Mouse (Mus musculus): ENCODE measurements around the gene Mnat1. TPM values are rescaled to one million over a fixed set of nuclear protein-coding genes. Genes with fewer than 3 reads are reported as not detected.

Gene Mnat1
- polyA plus RNA-seq, 1 experiment from 2014 or later, result 19.0 TPM

DNA sequence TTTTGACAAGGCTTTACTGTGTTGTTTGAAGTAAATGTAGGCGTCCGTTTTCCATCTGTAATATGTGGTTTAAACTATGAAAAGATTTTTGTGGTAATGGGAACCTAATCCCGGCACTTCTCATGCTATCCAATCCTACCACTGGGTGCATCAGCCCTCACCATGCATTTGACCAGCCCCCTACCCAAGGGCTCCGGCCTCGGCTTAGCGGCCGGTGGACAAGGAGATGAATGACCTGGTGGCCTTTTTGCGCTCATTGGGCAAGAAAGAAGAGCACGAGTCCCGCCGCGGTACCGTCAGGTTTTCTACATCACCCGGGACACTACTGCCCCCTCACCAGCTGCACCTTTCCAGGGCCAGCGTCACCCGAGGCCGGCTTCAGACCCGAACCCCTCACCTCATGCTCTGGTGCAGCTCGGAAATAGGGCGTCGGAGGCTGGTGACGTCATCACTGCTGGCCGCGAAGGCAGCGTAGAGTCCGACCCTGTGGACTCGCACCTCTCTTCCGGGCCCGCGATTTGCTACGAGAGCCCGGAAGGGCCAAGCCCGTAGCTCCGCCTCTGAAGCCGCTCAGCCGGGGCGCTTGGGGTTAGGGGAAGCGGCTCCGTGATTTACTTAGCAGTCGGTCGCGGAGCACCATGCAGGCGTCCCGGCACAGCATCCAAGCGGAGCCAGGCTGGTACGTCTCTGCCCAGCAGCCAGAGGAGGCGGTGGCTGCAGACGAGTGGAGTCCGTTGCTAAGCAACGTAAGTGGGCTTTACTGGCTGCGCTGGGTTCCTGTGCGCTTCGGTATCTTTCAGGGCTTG, 163.0 kb downstream of the Mnat1 start, which contains the start of the genes Trmt5 and Slc38a6:
Trmt5 (minus strand) TSS at position 424 of the 806 bp plus-strand sequence.
Slc38a6 (plus strand) TSS at position 493 of the 806 bp plus-strand sequence.
- Histone ChIP-seq H3K4me1 (peaks cover 40% of the 10 kb centered on the region), H3K4me2 (peak within 1 kb of the TSS; percentile 84), H3K27ac (replicated peaks) (peak within 1 kb of the TSS; percentile 82), H3K27me3 (replicated peaks) (no peaks in the 10 kb centered on the region), H3K36me3 (peaks cover 30% of the 10 kb centered on the region), H3K4me3 (peak within 1 kb of the TSS; percentile 87), H3K9me3 (no peaks in the 10 kb centered on the region), H3K9ac (peak within 1 kb of the TSS; percentile 92)
- ATAC-seq (ENCODE audit: extremely low read depth, insufficient number of reproducible peaks, low FRiP score, low TSS enrichment), result peak; percentile 88
- under 1% methylated on average over 53 of the region's 53 CpGs for WGBS

DNA sequence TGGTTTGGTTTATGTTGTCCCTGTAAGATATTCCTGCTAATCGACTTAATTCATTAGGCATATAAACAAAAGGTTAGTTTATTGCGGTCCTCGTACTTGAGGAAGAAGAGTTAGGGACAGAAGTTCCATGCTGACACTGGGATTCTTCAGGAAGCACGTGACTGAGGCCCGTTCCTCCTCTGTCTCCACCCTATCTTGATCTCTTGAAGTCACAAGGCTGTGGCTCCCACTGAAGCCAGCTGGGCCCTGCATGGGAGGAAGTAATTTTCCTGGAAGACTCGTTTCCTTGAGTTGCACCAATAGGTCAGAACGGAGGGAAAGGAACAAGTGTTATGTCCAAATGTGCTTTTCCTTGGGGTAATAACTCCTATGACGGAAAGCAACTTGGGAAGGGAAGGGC, 164.1 kb downstream of the Mnat1 start:
- 55% methylated on average over 8 of the region's 8 CpGs for WGBS
- peaks cover 40% of the 10 kb centered on the region for H3K4me1 ChIP-seq
- no peak for ATAC-seq (ENCODE audit: extremely low read depth, insufficient number of reproducible peaks, low FRiP score, low TSS enrichment)
- H3K9me3 ChIP-seq, result no peaks in the 10 kb centered on the region
- peaks cover 27% of the 10 kb centered on the region for H3K36me3 ChIP-seq
- peak overlapping the region; percentile 92; the same call in 1 of the 2 replicates for H3K9ac ChIP-seq
- no peaks in the 10 kb centered on the region for H3K27me3 ChIP-seq (replicated peaks)
- peak overlapping the region; percentile 87 for H3K4me3 ChIP-seq
- no peak overlapping the region for H3K27ac ChIP-seq (replicated peaks)
- H3K4me2 ChIP-seq, result peak overlapping the region; percentile 84

DNA sequence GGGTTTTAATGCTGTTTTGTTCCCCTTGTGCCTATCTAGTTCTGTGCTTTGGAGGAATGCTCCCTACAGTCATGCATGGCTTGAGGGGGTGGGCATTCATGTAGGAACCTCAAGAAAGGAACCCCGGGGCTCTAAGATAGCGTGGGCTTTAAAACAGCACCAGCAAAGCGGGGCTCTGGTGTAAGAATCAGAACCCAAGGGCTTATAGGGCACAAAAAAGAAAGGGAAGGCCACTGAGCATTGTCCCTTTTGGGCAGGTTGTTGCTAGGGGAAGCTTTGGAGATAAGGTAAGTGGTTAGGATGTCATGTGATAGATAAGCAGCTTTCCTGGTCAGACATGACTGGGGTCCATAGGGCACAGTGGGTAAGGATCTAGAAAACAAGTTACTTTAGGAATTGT, 165.1 kb downstream of the Mnat1 start:
- 67% methylated on average over 3 of the region's 3 CpGs for WGBS
- Histone ChIP-seq H3K4me2 (no peak overlapping the region), H3K4me3 (no peak overlapping the region), H3K36me3 (peaks cover 25% of the 10 kb centered on the region), H3K9ac (no peak overlapping the region), H3K9me3 (no peaks in the 10 kb centered on the region), H3K27ac (replicated peaks) (no peak overlapping the region), H3K4me1 (peaks cover 37% of the 10 kb centered on the region), H3K27me3 (replicated peaks) (no peaks in the 10 kb centered on the region)
- ATAC-seq (ENCODE audit: extremely low read depth, insufficient number of reproducible peaks, low FRiP score, low TSS enrichment), result no peak

DNA sequence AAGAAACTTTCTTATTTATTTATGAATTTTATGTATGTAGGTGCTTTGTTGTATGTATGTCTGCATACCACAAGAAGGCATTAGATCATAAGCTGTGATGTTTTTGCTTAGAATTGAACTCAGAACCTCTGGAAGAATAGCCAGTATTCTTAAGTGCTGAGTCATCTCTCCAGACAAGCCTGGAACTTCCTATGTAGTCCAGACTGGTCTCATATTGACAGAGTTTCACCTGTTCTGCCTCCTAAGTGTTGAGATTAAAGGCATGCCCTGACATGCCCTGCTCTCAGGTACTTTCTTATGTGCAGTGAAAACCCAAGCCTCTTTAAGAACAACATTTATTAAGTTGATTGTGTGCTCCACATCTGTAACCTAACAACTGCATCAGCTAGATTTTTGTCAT, 171.4 kb downstream of the Mnat1 start:
- no peak for ATAC-seq (ENCODE audit: extremely low read depth, insufficient number of reproducible peaks, low FRiP score, low TSS enrichment)
- Histone ChIP-seq H3K9me3 (no peaks in the 10 kb centered on the region), H3K27me3 (replicated peaks) (no peaks in the 10 kb centered on the region), H3K9ac (no peak overlapping the region), H3K4me1 (peaks cover 5% of the 10 kb centered on the region; the same call in 1 of the 2 replicates), H3K27ac (replicated peaks) (no peak overlapping the region), H3K4me2 (no peak overlapping the region), H3K4me3 (no peak overlapping the region), H3K36me3 (peaks cover 26% of the 10 kb centered on the region)

DNA sequence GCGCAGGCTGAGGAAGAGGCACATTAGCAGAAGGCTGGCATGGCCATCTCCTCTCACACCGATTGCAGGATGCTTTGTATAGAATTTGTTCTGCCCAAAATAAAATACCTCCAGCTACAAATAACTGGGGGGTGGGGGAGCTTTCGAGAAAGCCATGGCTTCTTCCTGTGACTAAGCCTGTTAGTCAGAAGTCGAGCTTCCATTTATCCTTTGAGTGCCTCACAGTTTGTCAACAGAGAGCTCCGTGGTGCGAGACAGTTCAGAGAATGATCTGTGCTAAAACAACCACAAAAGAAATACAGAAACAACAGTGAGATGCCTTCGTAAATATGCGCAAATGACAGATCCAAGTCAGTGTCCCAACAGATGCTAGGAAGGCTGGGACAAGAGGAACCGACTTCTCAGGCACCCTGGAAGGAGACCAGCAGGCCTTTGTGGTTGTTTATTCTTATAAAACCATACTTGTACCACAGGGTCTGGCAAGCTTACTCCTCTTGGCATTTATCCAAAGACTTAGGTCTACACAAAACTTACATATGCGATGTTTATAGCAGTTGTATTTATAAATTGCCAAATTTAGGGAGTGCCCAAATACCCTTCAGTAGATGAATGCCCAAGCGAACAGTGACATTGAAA, 172.1 kb downstream of the Mnat1 start:
- Histone ChIP-seq H3K9me3 (no peaks in the 10 kb centered on the region), H3K27ac (replicated peaks) (no peak overlapping the region), H3K4me1 (peaks cover 5% of the 10 kb centered on the region; the same call in 1 of the 2 replicates), H3K4me3 (no peak overlapping the region), H3K4me2 (no peak overlapping the region), H3K36me3 (peaks cover 33% of the 10 kb centered on the region), H3K27me3 (replicated peaks) (no peaks in the 10 kb centered on the region), H3K9ac (no peak overlapping the region)
- WGBS, result 75% methylated on average over 11 of the region's 11 CpGs
- no peak for ATAC-seq (ENCODE audit: extremely low read depth, insufficient number of reproducible peaks, low FRiP score, low TSS enrichment)

DNA sequence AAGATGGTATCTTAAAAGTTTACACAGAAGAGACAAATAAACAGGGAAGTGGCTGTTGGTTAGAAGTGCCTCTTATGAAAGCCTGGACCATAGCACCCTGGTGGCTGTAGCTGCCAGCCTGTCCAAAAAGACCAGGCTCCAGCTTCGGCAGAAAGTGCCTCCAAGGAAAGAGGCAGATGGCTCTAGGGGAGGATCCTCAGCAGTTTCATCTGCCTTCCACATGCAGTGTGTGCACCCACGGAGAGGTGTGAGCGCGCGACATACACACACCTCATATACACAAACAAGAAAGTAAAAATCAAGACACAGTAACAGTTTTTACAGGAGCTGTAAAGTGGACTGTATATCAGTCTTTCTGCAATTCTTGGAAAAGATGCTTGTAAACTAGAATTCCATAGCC, 175.1 kb downstream of the Mnat1 start:
- Histone ChIP-seq H3K36me3 (peaks cover 22% of the 10 kb centered on the region; the same call in 1 of the 2 replicates), H3K9me3 (no peaks in the 10 kb centered on the region), H3K27ac (replicated peaks) (no peak overlapping the region), H3K4me1 (peaks cover 5% of the 10 kb centered on the region; the same call in 1 of the 2 replicates), H3K4me2 (no peak overlapping the region), H3K27me3 (replicated peaks) (no peaks in the 10 kb centered on the region), H3K9ac (no peak overlapping the region), H3K4me3 (no peak overlapping the region)
- WGBS, result 90% methylated on average over 5 of the region's 5 CpGs
- ATAC-seq (ENCODE audit: extremely low read depth, insufficient number of reproducible peaks, low FRiP score, low TSS enrichment), result no peak

DNA sequence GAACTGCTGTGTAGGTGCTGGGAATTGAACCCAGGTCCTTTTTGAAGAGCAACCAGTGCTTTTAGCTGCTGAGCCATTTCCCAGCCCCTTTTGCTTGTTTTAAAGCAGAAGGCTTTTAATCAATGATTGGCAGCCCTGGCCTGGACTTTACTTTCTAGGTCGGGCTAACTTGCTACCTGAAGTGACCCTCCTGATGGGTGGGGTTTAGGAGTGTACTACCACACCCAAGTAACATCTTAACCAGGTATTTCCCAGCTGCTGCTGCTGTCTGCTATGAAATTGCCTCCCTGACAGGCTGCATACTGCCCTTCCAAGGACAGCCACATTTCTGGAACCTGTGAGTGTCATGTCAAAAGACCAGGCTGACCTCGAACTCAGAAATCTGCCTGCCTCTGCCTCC, 177.0 kb downstream of the Mnat1 start:
- no peak overlapping the region for H3K27ac ChIP-seq (replicated peaks)
- peaks cover 5% of the 10 kb centered on the region; the same call in 1 of the 2 replicates for H3K4me1 ChIP-seq
- no peak overlapping the region for H3K4me2 ChIP-seq
- no peaks in the 10 kb centered on the region for H3K9me3 ChIP-seq
- WGBS, result 75% methylated on average over 2 of the region's 2 CpGs
- H3K27me3 ChIP-seq (replicated peaks), result no peaks in the 10 kb centered on the region
- H3K4me3 ChIP-seq, result no peak overlapping the region
- no peak for ATAC-seq (ENCODE audit: extremely low read depth, insufficient number of reproducible peaks, low FRiP score, low TSS enrichment)
- peaks cover 7% of the 10 kb centered on the region; the same call in 1 of the 2 replicates for H3K36me3 ChIP-seq
- H3K9ac ChIP-seq, result no peak overlapping the region

DNA sequence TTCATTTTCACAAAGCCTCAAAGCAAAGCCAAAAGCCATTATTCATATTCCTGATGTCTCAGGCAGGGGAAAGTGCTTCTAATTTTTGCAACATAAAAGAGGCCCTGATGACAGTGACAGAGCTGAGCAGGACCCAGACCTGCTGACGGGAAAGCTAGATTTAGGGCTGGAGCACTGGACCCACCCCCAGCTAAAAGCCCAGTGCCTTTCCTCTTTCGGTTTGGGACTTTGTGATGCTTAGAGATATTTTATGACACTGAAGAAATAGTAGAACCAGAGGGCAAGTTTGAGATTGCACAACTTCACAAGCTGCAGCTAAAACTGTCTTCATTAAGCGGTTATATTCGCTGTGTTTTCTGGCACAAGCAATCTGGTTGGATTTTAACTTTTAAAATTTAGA, 181.1 kb downstream of the Mnat1 start:
- no peak overlapping the region for H3K9ac ChIP-seq
- H3K9me3 ChIP-seq, result no peaks in the 10 kb centered on the region
- H3K27ac ChIP-seq (replicated peaks), result no peak overlapping the region
- no peak overlapping the region for H3K4me2 ChIP-seq
- peaks cover 7% of the 10 kb centered on the region for H3K36me3 ChIP-seq
- H3K27me3 ChIP-seq (replicated peaks), result no peaks in the 10 kb centered on the region
- H3K4me1 ChIP-seq, result no peaks in the 10 kb centered on the region
- ATAC-seq (ENCODE audit: extremely low read depth, insufficient number of reproducible peaks, low FRiP score, low TSS enrichment), result no peak
- WGBS, result 75% methylated on average over 4 of the region's 4 CpGs
- H3K4me3 ChIP-seq, result no peak overlapping the region

DNA sequence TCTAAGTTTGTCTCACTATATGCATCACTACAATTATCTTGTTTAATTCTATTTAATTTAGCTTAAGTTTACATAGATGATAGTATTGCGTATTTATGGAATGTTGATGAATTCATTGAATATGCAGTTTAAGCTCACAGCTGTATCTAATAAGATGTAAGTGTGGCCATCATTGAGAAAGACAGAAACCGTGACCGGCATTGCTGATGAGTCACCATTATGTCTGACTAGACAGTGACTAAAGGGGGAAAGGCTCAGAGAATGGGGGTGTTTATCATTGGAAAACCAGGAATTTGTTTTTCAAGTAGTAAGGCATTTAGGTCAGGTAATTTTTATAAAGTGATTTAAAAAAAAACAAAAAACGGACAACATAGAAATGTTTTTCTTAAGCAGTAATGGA, 184.2 kb downstream of the Mnat1 start:
- Histone ChIP-seq H3K4me3 (no peak overlapping the region), H3K36me3 (peaks cover 11% of the 10 kb centered on the region), H3K4me1 (no peaks in the 10 kb centered on the region), H3K4me2 (no peak overlapping the region), H3K27me3 (replicated peaks) (no peaks in the 10 kb centered on the region), H3K27ac (replicated peaks) (no peak overlapping the region), H3K9ac (no peak overlapping the region), H3K9me3 (no peaks in the 10 kb centered on the region)
- 91% methylated on average over 4 of the region's 4 CpGs for WGBS
- ATAC-seq (ENCODE audit: extremely low read depth, insufficient number of reproducible peaks, low FRiP score, low TSS enrichment), result no peak

DNA sequence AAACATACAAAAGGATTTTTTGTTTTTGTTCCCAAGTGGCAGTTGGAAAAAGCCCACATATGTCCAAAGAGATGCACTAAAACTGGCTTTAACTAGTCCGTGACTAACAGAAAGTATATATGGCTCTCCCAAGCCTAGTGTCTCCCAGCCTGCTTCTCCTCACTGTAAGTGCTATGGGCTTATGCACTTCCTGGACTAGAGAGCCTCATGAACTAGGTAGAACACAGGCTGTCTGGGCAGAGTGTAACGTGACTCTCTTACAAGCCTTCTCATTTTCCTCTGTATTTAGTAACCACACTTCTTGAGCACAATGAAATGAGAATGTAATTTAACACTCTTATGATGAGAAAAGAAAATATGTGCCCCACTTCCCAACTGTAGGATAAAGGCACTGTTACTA, 185.2 kb downstream of the Mnat1 start:
- Histone ChIP-seq H3K4me2 (no peak overlapping the region), H3K4me3 (no peak overlapping the region), H3K27me3 (replicated peaks) (no peaks in the 10 kb centered on the region), H3K9ac (no peak overlapping the region), H3K27ac (replicated peaks) (no peak overlapping the region), H3K36me3 (peaks cover 11% of the 10 kb centered on the region), H3K4me1 (no peaks in the 10 kb centered on the region), H3K9me3 (no peaks in the 10 kb centered on the region)
- no peak for ATAC-seq (ENCODE audit: extremely low read depth, insufficient number of reproducible peaks, low FRiP score, low TSS enrichment)
- WGBS, result 74% methylated on average over 2 of the region's 2 CpGs

DNA sequence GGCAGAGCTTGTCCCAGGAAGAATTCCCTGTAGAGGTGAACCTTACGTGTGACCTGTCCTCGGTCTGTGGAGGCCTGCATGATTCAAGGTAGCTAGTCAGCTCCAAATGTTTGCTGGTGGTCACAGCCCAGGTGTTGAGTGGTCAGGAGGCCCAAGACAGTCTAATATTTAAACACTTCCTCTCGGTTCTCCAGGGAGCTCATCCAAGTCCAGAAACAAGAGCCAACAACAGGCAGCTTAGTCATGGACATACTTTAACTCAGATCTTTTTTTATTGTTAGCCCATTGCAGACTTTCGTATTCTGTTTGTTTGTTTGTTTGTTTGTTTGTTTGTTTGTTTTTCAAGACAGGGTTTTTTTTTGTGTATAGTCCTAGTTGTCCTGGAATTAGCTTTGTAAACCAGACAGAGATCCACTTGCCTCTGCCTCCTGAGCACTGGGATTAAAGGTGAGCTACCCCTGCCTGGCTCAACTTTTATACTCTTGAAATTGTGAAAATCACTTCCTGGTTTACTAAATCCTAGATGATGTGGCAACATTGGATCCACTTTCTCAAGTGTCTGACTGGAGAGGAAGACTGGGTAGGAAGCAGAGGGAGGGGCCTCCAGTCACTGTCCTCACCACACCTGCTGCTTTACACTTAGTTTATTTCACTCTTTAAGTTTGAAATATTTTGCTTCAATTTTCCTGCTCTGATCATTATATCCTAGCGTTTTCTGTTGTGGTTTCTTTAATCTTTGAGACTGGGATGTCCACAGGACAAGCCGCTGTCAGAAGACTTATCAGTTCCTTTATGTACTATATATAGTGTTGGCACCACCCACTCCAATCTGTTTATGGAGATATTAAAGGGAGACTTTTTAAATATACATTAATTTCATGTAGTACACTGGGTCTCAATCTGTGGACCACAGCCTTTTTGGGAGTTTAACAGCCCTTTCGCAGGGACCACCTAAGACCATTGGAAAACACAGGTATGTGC, 194.5 kb downstream of the Mnat1 start:
- Histone ChIP-seq H3K9me3 (no peaks in the 10 kb centered on the region), H3K4me3 (no peak overlapping the region), H3K4me2 (no peak overlapping the region), H3K4me1 (peaks cover 5% of the 10 kb centered on the region), H3K27ac (replicated peaks) (no peak overlapping the region), H3K9ac (no peak overlapping the region), H3K27me3 (replicated peaks) (no peaks in the 10 kb centered on the region), H3K36me3 (peaks cover 9% of the 10 kb centered on the region)
- no peak for ATAC-seq (ENCODE audit: extremely low read depth, insufficient number of reproducible peaks, low FRiP score, low TSS enrichment)
- WGBS, result 78% methylated on average over 7 of the region's 7 CpGs
